Mouse (Mus musculus) left cerebral cortex, adult 2 months (tissue): ENCODE measurements at regions not wholly inside any gene's neighbourhood (a gene's known extent, or its start where the extent isn't known, plus 50 kb on each side); places are given as distances from the start of the nearest gene placed in this dataset.

ENCODE experiments used
- DNase-seq, 2 experiments: peaks; one replicate each; pipeline ENCODE4 v3.0.0; 2021 to 2022; ENCODE audit warnings: low spot score in 2 of 2, mixed read lengths in 1 of 2; ENCODE audit errors: extremely low spot score in 1 of 2
- H3K27ac ChIP-seq: fragments of 200-600 bp; 2 replicates; pipeline ENCODE4 v1.8.1; 2022
- H3K4me3 ChIP-seq: fragments of 200-600 bp; 2 replicates; pipeline ENCODE4 v1.8.1; 2022
- CTCF ChIP-seq: fragments of 200-600 bp; IDR thresholded peaks from 2 replicates; pipeline ENCODE4 v1.8.1; 2022; ENCODE audit warnings: antibody characterized with exemption, mild to moderate bottlenecking, moderate library complexity
- intact Hi-C: fragments of 180-260 bp; cut with DNase I; formaldehyde crosslinking; loops from one replicate; pipeline ENCODE4 v1.15.1; 2025

DNA sequence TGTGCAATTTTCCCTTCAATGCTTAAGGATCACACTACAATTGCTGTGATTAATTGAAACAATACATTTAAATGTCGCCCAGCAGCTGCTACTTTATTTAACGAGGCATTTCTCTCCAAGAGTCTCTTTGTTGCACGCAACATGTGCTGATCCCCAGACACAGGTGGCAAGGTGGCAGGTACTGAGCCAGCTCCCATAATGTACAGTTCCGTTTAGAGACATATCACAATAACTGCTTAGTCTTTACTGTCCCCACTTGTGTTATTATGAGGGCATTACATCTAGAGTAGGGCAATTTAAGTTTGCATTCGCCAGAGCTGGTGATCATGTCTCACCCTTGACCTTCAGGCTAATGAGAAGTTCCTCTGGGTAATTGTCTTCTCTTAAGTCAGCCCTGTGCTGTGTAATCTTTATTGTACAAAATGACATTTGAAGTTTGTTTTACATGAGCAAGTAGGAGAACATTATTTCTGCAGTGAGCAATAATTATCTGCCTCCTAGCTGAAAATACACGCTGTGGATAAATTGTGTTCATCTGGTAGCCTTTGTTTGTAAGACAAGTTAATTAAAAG, 1005.7 kb upstream of the Nudt12 start:
- TF ChIP-seq CTCF, result no peak
- DNase-seq, result no peak
- intact Hi-C loops, result no loop called here
- Histone ChIP-seq H3K4me3 (no peak overlapping the region), H3K27ac (no peak overlapping the region)

- no peak for DNase-seq
- TF ChIP-seq CTCF, result no peak
- Histone ChIP-seq H3K4me3 (no peak overlapping the region), H3K27ac (no peak overlapping the region)
- intact Hi-C loops, result no loop called here
Measured at GRCm38 (mm10) chr17:59997952-59998351, 984.8 kb upstream of the Nudt12 start.

- no peak for DNase-seq
- H3K27ac ChIP-seq, result no peak overlapping the region
- H3K4me3 ChIP-seq, result no peak overlapping the region
- intact Hi-C loops, result no loop called here
- TF ChIP-seq CTCF, result no peak
Measured at GRCm38 (mm10) chr17:59979325-59979880, 966.2 kb upstream of the Nudt12 start.

- H3K27ac ChIP-seq, result no peak overlapping the region
- intact Hi-C loops, result no loop called here
- TF ChIP-seq CTCF, result no peak
- no peak overlapping the region for H3K4me3 ChIP-seq
- no peak for DNase-seq
Measured at GRCm38 (mm10) chr17:59977136-59977770, 964.1 kb upstream of the Nudt12 start.

- no peak for TF ChIP-seq CTCF
- no peak overlapping the region for H3K27ac ChIP-seq
- intact Hi-C loops, result no loop called here
- DNase-seq, result no peak
- no peak overlapping the region for H3K4me3 ChIP-seq
Measured at GRCm38 (mm10) chr17:59967383-59967782, 954.2 kb upstream of the Nudt12 start.

GRCm38 (mm10) chr17:59955300-59956057, 942.3 kb upstream of the Nudt12 start:
- no peak for DNase-seq
- no peak overlapping the region for H3K27ac ChIP-seq
- no peak for TF ChIP-seq CTCF
- H3K4me3 ChIP-seq, result no peak overlapping the region
- intact Hi-C loops, result no loop called here

- intact Hi-C loops, result no loop called here
- Histone ChIP-seq H3K27ac (no peak overlapping the region), H3K4me3 (no peak overlapping the region)
- DNase-seq, result no peak
- no peak for TF ChIP-seq CTCF
Measured at GRCm38 (mm10) chr17:59946433-59946832, 933.3 kb upstream of the Nudt12 start.

- TF ChIP-seq CTCF, result no peak
- no peak overlapping the region for H3K4me3 ChIP-seq
- no peak overlapping the region for H3K27ac ChIP-seq
- intact Hi-C loops, result loop anchor here (10.0 kb wide), 1 partner anchor 1810 kb away; no protein-coding TSS in a partner anchor
- DNase-seq, result no peak
Measured at GRCm38 (mm10) chr17:59904395-59904794, 891.2 kb upstream of the Nudt12 start.

- H3K27ac ChIP-seq, result no peak overlapping the region
- no peak for DNase-seq
- no peak for TF ChIP-seq CTCF
- intact Hi-C loops, result no loop called here
- no peak overlapping the region for H3K4me3 ChIP-seq
Measured at GRCm38 (mm10) chr17:59877791-59878190, 864.6 kb upstream of the Nudt12 start.

DNA sequence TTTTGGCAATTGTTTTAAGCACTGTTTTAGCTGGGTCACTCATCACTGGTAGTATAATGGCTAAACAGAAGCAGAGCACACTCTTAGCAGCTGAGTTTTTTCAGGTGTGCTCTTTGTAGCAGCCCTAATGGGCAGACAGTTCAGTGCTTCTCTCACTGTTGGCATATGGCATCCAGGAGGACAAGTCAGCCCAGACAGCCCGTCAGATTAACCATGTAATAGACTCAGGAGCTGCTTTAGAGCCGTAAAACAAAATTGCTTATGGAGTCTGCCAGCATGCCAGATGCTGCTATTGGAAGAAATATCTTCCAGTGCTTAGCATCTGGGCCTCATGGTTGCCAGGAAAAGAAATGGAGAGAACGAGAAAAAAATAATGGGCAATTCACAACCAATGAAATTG, 835.7 kb upstream of the Nudt12 start:
- no peak overlapping the region for H3K27ac ChIP-seq
- intact Hi-C loops, result no loop called here
- TF ChIP-seq CTCF, result no peak
- DNase-seq, result no peak
- no peak overlapping the region for H3K4me3 ChIP-seq

DNA sequence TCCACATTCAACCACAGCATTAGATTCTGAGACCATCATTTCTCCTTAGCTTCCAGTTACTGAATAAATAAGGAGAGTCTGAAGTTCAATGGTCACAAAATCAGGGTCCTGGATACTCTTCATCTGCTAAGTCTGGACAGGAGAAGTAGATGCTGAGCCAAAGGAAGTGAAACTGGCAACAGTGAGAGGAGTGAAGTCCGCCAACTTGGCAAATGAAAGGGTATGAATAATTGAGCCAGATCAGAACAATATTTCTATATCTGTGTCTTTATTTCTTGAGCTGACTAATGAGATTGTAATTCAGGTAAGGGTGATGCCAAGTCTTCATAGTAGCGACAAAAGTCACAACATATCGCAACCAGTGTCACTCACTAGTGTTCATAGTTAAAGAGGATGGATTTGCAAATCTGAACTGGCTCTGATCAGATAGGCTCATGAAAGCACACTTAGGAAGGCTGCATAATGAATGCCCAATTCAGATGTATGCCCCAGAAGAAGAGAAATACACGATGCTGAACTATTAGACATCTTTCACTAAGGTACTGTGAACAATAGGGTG, 832.2 kb upstream of the Nudt12 start:
- intact Hi-C loops, result no loop called here
- no peak for TF ChIP-seq CTCF
- no peak overlapping the region for H3K27ac ChIP-seq

GRCm38 (mm10) chr17:59805870-59806269, 792.7 kb upstream of the Nudt12 start:
- intact Hi-C loops, result no loop called here
- Histone ChIP-seq H3K4me3 (no peak overlapping the region), H3K27ac (no peak overlapping the region)
- DNase-seq, result no peak
- no peak for TF ChIP-seq CTCF

More for the DNA sequence above, 832.2 kb upstream of the Nudt12 start:
- no peak overlapping the region for H3K4me3 ChIP-seq
- DNase-seq, result no peak
